Mouse (Mus musculus) cerebellum, postnatal 10 days (tissue): ENCODE results near the gene Klhdc1.

Experiments
- DNase-seq, 2 experiments: peaks; one replicate each; pipeline ENCODE4 v3.0.0; 2021; ENCODE audit warnings: mixed read lengths in 2 of 2

Gene Klhdc1

GRCm38 (mm10) chr12:69229251-69229650 is 11.7 kb upstream of the Klhdc1 start:
- DNase-seq = peak; percentile 13 to 15

GRCm38 (mm10) chr12:69235782-69236181 is 5.2 kb upstream of the Klhdc1 start:
- no peak for DNase-seq

GRCm38 (mm10) chr12:69238284-69238683 is 2.7 kb upstream of the Klhdc1 start:
- DNase-seq = peak; percentile 22 to 31

DNA sequence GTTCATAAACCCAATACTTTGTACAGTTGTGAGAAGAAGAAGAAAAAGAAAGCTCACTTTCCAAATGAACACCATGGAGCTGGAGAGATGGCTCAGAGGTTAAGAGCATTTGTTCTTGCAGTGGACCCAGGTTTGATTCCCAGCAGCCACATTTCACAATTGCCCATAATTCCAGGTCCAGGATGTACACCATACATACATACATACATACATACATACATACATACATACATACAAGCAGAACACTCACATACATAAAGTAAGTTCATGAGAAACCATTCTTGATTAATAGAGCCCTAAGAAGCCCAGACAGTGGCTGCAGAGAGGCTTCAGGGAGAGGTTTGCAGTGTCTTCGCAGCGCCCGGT is 412 bp downstream of the Klhdc1 start:
- DNase-seq = peak in 1 of 2 experiments; percentile 4

- DNase-seq = peak; percentile 88 to 91
Observed at GRCm38 (mm10) chr12:69241771-69242431, 925 bp downstream of the Klhdc1 start.

- no peak for DNase-seq
Observed at GRCm38 (mm10) chr12:69249766-69250165, 8.8 kb downstream of the Klhdc1 start.

- no peak for DNase-seq
Observed at GRCm38 (mm10) chr12:69250756-69251155, 9.8 kb downstream of the Klhdc1 start.

DNA sequence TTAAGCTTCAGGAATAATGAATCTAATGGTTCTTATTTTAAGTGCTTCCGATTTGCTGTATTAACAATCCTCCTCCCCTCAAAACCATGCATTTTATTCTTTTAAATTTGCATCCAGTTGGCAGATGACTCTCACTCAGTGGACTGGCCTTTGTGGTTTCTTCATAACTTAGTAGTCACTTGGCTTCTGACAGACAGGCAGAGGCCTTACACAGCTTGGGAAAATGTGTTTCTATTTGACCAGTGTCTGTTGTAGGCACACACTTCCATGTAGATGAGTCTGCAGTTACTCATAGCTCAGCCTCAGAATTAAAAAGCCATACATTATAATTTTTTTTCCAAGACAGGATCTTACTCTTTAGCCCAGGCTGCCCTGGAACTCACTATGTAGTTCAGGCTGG is 12.8 kb downstream of the Klhdc1 start:
- no peak for DNase-seq

GRCm38 (mm10) chr12:69257836-69258235 is 16.9 kb downstream of the Klhdc1 start:
- no peak for DNase-seq

DNA sequence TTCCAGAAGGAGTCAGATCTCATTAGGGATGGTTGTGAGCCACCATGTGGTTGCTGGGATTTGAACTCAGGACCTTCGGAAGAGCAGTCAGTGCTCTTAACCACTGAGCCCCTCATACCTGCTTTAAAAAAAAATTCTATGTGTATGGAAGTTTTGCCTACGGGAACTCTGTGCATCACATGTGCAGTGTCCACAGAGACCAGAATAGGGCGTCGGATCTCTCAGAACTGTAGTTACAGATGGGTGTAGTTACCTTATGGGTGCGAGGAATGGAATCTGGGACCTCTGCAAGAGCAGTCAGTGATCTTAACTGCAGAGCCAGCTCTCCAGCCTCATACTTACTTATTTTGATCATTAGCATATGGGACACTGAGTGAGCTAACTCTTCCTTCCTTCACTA is 21.3 kb downstream of the Klhdc1 start:
- no peak for DNase-seq

- DNase-seq = no peak
Observed at GRCm38 (mm10) chr12:69265031-69265430, 24.1 kb downstream of the Klhdc1 start.

DNA sequence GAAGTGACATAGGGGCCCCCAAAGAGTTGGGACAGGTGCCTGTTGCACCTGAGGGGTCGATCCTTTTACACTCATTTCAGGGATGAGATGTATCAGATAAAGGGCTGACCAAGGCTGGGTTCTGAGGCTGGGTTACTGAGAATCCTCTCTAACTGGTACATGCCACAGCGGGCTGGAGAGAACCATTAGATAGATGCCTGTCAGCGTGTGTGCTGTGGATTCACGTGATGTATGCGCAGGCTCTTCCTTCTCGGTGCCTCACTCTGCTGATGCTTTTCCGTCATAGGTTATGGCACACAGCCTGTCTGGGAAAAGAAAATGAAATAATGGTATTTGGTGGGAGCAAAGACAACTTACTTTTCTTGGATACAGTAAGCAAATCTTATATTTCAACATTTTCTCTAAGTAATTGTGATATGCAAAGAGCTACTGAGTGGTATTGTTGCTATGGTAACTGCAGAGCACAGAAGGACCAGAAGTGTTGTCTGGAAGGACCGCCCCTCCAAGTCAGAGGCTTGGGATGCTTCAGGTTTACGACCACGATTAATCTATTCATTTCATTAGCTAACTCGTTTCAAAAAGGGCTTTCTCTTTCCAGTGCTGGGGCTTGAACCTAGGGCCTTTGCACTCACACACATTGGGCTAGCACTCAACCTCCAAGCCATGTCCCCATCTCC is 27.1 kb downstream of the Klhdc1 start:
- no peak for DNase-seq

GRCm38 (mm10) chr12:69268956-69269355 is 28.0 kb downstream of the Klhdc1 start:
- no peak for DNase-seq

DNA sequence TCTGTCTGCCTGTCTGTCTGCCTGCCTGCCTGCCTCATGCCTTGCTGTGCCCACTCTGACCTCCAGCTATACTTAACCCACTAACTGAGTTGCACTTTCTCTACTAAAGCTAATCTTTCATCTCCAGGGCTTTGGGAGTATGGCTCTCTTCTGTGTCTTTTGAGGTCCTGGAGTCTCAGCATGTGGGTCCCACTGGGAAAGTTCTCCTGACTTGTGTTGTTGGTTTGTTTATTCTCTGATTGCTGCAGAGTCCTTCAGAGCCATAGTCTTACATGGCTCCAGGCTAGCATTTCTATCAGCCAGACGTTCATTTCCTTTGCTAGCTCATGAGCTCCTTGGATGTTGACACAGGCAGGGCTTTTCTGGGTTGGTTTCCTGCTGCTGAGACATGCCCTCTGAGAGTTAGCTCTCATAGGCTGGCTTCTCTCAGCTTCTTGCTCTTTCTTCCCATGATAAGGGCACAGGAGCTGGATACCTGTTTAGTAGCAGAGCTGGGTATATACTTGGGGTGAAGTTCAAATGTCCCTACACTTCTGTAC is 39.0 kb downstream of the Klhdc1 start:
- DNase-seq = no peak

GRCm38 (mm10) chr12:69280915-69281314 is 39.9 kb downstream of the Klhdc1 start:
- DNase-seq = no peak

DNA sequence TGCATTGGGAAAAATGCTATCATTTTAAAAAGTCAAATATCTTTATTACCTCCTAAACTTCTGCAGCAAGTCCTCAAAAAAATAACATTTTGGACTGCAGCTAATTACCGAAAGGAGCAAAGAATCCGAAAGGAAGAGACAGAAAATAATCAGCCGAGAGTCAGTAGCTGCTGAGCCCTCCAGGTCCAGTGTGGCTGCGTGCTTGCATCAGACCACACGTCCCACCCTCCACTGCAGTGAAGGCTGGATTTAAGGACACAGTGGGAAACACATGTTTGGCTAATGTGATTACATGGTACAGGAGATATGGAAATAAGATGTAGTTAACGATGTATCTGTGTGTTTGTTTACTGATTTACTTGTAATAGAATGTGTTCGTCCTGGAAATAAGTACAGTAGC is 42.2 kb downstream of the Klhdc1 start:
- no peak for DNase-seq

DNA sequence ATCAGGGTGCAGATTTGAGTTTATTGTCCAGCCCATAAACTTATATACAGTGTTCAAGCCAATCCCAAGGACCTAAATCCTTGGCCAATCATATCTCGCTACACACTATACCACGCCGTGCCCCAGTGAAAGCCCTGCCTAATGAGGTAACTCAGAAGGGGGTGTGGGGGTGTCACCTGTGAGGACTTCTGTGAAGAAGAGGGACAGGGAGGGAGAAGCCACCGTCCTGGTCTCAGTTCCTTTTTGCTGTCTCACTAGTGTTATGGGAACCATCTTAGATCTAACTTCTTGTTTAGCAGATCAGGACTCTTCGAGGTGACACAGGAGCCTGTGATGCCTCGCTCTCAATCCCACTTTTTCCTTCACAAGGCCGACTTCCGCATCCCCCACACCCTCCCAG is 46.6 kb downstream of the Klhdc1 start:
- DNase-seq = no peak

- DNase-seq = no peak
Observed at GRCm38 (mm10) chr12:69288699-69289098, 47.7 kb downstream of the Klhdc1 start.

DNA sequence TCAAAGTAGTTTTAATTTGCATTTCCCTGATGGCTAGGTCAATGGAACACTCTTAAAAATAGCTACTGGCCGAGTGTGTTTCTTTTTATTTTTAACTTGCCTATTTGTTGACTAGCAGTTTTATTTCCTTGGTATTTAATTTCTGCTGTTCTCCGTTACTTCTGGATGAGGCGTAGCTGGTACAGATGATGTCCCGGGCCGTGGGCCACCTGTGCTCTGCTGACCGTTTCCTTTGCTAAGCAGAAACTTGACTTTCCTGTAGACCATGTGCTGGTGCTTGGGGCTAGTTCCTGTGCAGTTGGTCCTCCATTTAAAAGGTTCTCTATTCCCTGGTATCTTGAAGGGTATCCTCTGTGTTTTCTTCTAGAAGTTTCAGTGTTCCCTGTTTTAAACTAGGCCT is 51.4 kb downstream of the Klhdc1 start:
- no peak for DNase-seq

DNA sequence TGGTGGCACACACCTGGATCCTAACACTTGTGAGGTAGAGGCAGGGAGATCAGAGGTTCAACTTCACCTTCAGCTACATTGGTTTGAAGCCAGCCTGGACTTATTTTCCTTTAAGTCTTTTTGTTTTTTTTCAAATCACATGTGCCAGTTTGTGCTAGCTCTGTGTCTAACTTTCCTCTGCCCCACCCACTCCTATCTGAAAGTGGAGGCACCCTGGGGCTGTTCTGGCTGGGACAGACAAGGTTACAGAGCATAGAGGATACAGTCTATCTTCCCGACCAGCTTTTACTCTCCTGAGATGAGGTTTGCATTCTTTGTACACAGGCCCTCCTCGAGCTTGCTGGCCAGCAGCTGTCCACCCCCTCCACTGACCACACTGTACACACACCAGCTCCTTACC is 52.8 kb downstream of the Klhdc1 start:
- no peak for DNase-seq

DNA sequence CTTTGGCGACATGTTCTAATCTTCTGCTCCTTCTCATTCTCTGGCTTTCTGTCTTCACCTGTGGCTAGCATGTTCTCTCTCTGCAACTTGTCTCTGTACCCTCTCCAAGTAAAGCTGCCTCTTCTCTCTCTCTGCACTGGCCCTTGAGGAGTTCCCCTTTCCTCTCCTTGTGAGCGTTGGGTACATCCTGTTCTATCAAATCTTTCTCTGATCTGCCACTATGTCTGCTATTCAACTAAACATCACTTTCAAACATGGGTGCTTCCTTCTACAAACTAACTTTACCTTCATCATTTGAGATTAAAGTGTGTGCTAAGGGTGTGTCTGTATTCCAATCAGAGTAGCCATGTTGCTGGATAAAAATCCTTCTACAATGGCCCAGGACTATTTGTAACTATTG is 54.0 kb downstream of the Klhdc1 start:
- no peak for DNase-seq

DNA sequence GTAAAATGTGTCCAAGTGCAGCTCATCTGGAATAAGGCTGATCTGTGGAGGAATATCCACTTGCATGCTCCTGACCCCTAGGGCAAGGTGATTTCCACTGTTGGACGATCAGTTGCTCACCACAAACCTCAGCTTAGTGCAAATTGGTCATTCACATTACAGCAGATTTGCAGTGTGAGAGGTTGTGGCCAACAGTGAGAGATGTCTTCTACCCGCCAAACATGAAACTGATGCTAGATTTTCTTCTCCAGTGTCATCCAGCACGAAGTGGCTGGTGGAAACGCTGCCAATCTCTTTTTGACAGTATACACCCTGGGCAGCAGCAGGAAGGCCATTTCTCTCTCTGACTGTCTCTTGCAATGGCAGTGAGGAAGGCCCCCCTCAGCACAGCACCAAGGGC is 54.7 kb downstream of the Klhdc1 start:
- DNase-seq = peak in 1 of 2 experiments; percentile 18

DNA sequence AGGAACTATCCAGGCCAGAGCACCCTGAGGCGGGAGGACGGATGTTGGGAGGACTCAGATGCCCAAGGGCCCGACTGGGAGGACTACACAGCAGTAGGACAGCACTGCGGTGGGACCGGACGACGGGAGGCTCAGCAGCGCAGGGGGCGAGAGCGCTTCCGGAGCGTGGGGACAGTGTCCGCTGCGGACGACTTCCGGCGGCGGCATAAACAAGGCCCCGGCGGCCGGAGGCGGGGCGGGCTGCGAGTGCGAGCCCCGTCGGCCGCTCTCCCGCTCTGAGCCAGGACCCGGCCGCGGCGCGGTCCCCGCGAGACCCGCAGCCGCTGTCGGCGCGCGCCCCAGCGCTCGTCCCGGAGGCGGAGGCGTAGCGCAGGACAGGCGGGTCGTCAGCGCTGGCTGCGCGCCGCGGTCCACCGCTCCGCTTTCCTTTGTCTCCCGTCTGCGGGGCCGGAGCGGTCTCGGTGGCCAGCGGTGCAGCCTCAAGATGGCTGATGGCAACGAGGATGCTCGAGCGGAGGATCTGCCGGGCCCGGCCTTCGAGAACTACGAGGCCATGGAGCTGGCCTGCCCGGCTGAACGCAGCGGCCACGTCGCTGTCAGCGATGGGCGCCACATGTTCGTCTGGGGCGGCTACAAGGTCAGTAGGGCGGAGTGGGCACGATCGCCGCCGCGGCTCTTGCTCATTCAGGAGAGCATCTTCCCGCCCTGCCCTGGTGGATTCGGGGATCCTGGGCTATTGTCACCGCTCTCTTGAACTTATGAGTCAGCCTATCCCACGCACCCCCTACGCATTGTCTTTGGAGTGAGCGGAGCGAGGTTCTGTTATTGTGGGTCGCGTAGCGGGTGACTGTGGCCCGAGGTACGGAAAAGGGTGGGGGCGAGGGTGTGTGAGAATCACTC is 55.8 kb downstream of the Klhdc1 start, which contains the start of gene Klhdc2:
Gene Klhdc2, plus strand, starts transcription at position 171 of the 900 bp plus-strand sequence.
- peak; percentile 92 to 94 for DNase-seq
